In genomic region chr2:34638955-34639650, GRCm38 (mm10) we compare ENCODE assay signal across 8 mouse cellular contexts.
DNase-seq lines count a peak whose midpoint lies in the region; ATAC-seq and TF ChIP-seq lines count a peak whose summit lies in the region.

No protein-coding gene starts in this region.

- no peak overlapping the region for H3K27ac ChIP-seq in left cerebral cortex, adult 2 months

- peak overlapping the region; percentile 50 for H3K4me3 ChIP-seq in left cerebral cortex, adult 2 months

- intact Hi-C loops in left cerebral cortex, adult 2 months (cut with DNase I), result loop anchor here (2.0 to 10.0 kb wide), 3 partner anchors 394 to 804 kb away; no protein-coding TSS in a partner anchor

- peak; percentile 88 for ATAC-seq in megakaryocyte, adult 5-6 weeks (ENCODE audit: poor library complexity, severe bottlenecking)

- peak; percentile 81 for TF ChIP-seq CTCF in left cerebral cortex, adult 2 months (IDR thresholded peaks at IDR 0.05)

- peak; percentile 82 for DNase-seq in R1 (ENCODE audit: low read depth, low spot score)
- peak; percentile 92 to 95 for DNase-seq in cerebellum, postnatal 25 days
- peak; percentile 60 to 72 for DNase-seq in gastrocnemius, adult 8-10 months (ENCODE audit: low spot score in 2 of 2)
- DNase-seq in hindlimb bud, embryonic 11.5 days (ENCODE audit: extremely low spot score, low read depth, low spot score), result peak; percentile 30
- peak; percentile 84 to 86 for DNase-seq in left cerebral cortex, adult 2 months (ENCODE audit: extremely low spot score in 1 of 2, low spot score in 2 of 2)
- DNase-seq in right cerebral cortex, adult 18-20 months, result peak; percentile 85
- peak; percentile 77 for DNase-seq in urinary bladder, adult 2 months (ENCODE audit: low spot score)

Comparison
In these comparisons a context has a peak if more than half of its experiments do, and no peak if none do; other contexts are left out.
1. DNase-seq: peak in every context shown above with its lines; median percentile 94 in cerebellum, postnatal 25 days; 85 in left cerebral cortex, adult 2 months; 85 in right cerebral cortex, adult 18-20 months; 82 in R1; 77 in urinary bladder, adult 2 months; 66 in gastrocnemius, adult 8-10 months; 30 in hindlimb bud, embryonic 11.5 days.